Mouse (Mus musculus) liver, postnatal 0 days (tissue): ENCODE data around the gene Fryl.

Experiments used
- CTCF ChIP-seq: sonication (generic); IDR thresholded peaks from 2 replicates; pipeline ENCODE4 v1.5.1; 2016; ENCODE audit warnings: antibody characterized with exemption, low read depth
- EP300 ChIP-seq: IDR thresholded peaks from 2 replicates; pipeline ENCODE4 v1.6.1; 2016; ENCODE audit warnings: antibody characterized with exemption, low read depth, mild to moderate bottlenecking

GRCm38 (mm10) chr5:73232267-73232666 lies 24.2 kb downstream of the Fryl start:
- TF ChIP-seq EP300: no peak
- no peak for TF ChIP-seq CTCF
